Mouse (Mus musculus) ES-Bruce4 (cell line): Measurements from ENCODE around the gene Vegfc.

ENCODE experiments used
- CTCF ChIP-seq: IDR thresholded peaks from one replicate; pipeline ENCODE4 v1.8.1; 2011; ENCODE audit warnings: low read depth, low read length
- POLR2A ChIP-seq: IDR thresholded peaks from one replicate; pipeline ENCODE4 v1.8.1; 2011; ENCODE audit warnings: low read length; ENCODE audit not compliant: insufficient read depth

GRCm38 (mm10) chr8:54233316-54233715, 155.9 kb downstream of the Vegfc start:
- TF ChIP-seq POLR2A, result no peak
- TF ChIP-seq CTCF, result no peak
